Mouse (Mus musculus) heart, postnatal 25 days (tissue): ENCODE results near the gene Pou2f1. TPM values are rescaled to one million over a fixed set of nuclear protein-coding genes. Genes with fewer than 3 reads are reported as not detected.

Experiments used
- DNase-seq: peaks from one replicate; pipeline ENCODE4 v3.0.0; 2022; ENCODE audit warnings: low spot score
- intact Hi-C: fragments of 180-260 bp; cut with DNase I; formaldehyde crosslinking; loops from one replicate; pipeline ENCODE4 v1.15.1; 2025
- total RNA-seq, 2 experiments: library from RNA; stranded (reverse); gene quantifications; 2 replicates each; pipeline ENCODE4 v1.2.3; 2021

The Pou2f1 gene
- total RNA-seq, 2 experiments from 2014 or later: 11.8 to 13.0 TPM

DNA sequence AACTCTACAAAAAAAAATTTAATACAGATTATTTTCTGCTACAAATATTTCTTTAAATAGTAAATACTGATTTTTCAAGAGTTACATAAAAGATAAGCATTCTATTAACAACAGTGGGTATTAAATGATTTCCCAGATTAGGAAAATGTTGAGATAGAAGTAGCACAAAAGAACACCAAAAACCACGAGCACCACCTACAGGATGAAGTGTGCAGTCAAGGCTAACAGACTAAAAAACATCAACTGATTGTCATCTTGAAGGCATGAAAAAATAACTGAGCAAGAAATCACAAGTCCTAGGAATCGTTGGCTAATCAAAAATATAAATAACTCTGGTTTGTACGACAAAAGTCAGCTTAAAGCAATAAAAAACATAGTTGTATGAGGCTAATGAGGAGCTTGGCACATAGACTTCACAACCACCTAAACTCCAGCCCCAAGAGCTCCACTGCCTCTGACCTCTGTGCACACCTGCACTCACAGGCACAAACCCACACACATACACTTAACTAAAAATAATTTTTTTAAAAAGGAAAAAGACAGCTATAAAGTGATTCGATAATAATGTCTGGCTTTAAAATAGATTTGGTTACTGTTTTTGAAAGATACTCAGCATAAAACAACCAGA, 35.3 kb downstream of the Pou2f1 start:
- intact Hi-C loops: loop anchor here (2.0 kb wide), 3 partner anchors 112 to 186 kb away; no protein-coding TSS in a partner anchor
- DNase-seq: no peak

- no peak for DNase-seq
- intact Hi-C loops: loop anchor here (2.0 kb wide), 3 partner anchors 112 to 186 kb away; no protein-coding TSS in a partner anchor
Observed at GRCm38 (mm10) chr1:165966156-165966914, 36.1 kb downstream of the Pou2f1 start.

DNA sequence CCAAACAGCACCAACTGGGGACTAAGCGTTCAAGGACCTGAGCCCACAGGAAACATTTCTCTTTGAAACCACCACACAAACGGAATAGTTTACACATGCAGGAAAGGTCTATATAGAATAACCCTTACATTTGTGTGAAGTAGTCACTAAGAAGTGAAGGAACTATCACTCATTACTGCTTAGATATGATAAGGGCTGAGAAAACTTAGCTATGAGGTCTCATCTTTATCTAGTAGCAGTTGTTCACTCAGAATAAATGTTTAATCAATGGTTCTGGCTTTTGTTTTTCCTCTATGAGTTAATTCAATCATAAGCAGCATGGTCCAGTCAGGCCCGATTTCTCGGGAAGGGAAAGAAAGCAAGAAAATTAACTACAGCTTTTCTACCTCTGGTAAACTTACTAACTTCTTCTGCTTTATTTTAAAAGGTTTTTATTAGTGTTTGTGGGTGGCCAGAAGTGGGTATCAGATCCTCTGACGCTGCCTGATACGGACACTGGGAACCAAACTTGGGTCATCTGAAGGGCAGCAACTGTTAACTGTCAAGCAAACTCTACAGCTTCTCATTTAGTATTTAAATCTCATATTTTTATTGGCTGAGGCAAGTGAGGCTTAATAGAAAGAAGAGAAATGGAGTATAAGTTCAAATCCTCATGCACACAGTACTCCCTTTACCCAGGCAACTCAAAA, 40.7 kb downstream of the Pou2f1 start:
- intact Hi-C loops: loop anchor here (5.0 kb wide), 1 partner anchor 65 kb away; no protein-coding TSS in a partner anchor
- no peak for DNase-seq

DNA sequence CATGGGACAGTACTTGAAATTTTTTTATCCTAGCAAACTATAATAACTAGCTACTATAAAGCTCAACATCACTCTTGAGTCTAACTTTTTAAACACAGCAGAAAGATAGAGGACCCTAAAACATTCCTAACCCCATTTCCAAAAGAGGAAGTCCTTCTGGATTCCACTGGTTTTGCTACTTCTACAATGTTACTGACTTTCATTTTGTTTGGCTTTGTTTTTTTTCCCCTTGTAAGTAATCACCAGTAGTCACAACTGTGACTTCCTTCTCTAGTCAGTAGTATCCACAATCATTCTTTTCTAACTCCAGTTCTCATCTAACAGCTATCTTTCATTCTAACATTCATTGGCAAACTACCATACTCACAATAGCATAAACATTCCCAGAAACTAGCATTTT, 44.3 kb downstream of the Pou2f1 start:
- intact Hi-C loops: no loop called here
- DNase-seq: no peak

DNA sequence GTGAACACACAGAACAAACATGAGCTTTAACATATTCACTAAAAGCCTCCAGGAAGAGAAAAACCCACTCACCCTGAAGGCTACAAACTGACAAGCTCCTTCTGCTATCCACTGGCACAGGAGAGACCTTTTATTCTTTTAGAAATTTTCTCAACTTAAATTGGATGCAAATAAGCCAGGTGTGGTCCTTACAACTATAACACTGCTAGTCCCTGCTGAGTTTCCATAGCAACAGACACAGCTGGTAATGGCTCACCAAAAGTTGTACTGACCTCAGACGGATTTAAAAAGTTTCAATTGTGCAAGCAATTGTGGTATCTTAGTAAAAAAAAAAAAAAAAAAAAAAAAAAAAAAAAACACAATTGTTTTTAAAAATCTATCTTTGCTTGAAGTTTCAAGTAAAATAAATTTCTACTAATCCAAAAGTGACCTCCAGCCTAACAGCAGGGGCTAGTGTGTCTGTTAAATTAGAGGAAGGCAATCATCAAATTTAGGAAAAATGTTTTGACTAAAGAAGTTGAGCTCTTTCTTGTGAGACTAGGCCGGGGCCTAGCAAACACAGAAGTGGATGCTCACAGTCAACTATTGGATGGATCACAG, 54.2 kb downstream of the Pou2f1 start:
- DNase-seq: no peak
- intact Hi-C loops: no loop called here

DNA sequence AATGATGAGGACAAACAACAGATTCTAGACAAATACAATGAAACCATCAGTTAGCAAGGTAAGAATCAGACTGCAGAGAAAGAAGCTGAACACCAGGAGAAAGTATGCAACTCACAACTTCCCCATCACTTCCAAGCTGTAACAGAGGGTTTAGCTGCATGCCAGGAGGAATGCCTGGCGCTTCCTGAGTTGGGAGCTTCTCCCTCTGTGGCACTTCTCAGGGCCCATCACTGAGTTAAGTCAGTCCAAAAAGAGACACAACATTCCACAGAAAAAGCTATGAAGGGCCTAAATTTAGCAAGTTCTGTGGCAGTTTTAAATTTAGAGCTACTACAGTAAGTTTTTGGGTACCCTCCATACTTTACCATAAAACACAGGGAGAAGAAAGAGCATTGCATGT, 59.2 kb downstream of the Pou2f1 start:
- intact Hi-C loops: no loop called here
- DNase-seq: no peak

- intact Hi-C loops: no loop called here
Observed at GRCm38 (mm10) chr1:165935466-165935818, 67.0 kb downstream of the Pou2f1 start.

GRCm38 (mm10) chr1:165934648-165935465, 67.6 kb downstream of the Pou2f1 start:
- intact Hi-C loops: no loop called here
- DNase-seq: no peak

More at GRCm38 (mm10) chr1:165935466-165935818, 67.0 kb downstream of the Pou2f1 start:
- DNase-seq: no peak

DNA sequence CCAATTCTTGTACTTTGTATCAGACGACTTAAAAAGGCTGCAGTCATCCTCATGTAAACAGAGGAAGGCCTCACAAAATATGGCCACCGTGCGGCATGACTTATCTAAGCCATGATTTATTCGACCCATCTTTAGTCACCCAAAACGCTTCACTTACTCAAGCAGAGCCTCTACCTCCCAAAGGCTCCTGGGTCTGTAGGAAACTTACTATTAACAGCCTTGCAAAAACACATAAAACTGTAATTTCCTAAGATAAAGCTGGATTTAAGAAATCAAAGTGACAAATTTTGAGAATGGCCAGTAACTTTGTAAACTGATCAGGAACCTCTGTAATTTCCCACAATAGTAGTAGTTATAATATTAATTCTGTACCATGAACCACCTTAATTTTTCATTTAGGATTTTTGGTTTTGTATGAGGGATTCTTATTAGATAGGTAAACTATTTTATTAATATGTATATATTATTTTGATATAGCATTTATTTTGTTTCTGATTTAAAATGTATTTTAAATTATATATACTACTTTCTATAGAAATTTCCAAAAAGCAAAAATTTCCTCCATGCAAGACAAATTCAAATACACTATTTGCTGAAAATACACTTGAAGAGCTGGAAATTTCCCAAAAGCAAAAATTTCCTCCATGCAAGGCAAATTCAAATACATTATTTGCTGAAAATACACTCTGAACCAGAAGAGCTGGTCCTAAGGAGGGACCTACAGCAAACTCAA, 68.4 kb downstream of the Pou2f1 start:
- DNase-seq: no peak
- intact Hi-C loops: no loop called here

GRCm38 (mm10) chr1:165932842-165933241, 69.6 kb downstream of the Pou2f1 start:
- intact Hi-C loops: no loop called here
- no peak for DNase-seq

- no peak for DNase-seq
Observed at GRCm38 (mm10) chr1:165930510-165930909, 72.0 kb downstream of the Pou2f1 start.

DNA sequence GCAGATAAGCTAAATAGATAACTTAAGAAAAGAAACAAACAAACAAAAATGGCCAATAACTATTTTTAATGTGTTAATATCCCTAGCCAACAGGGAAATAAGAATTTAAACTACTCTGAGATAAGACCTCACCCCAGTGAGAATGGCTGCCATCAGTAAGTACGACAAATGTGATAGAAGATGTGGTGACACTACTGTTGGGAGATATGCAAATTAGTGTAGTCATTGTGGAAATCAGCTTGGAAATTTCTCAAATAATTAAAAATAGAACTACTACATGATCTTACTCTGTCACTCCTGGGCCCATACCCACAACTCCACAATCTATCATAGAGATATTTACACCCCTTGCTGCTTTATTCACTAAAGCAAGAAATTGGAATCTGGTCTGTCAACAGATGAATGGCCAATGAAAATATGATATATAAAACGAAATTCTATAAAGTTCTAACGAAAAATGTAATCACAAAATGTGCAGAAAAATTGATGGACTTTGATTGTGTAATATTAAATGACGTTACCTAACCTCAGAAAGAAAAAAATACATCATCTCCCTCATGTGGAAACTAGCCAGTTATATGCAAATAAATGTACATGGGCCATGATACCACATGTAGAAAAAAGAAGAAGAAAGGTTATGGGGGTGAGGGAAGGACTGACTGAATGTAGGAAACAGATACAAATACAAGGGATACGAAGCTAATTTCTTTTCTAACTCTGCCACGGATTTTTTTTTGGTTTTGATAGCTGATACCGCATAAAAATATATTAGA, 74.8 kb downstream of the Pou2f1 start:
- DNase-seq: no peak
- intact Hi-C loops: no loop called here

More at GRCm38 (mm10) chr1:165930510-165930909, 72.0 kb downstream of the Pou2f1 start:
- intact Hi-C loops: no loop called here

DNA sequence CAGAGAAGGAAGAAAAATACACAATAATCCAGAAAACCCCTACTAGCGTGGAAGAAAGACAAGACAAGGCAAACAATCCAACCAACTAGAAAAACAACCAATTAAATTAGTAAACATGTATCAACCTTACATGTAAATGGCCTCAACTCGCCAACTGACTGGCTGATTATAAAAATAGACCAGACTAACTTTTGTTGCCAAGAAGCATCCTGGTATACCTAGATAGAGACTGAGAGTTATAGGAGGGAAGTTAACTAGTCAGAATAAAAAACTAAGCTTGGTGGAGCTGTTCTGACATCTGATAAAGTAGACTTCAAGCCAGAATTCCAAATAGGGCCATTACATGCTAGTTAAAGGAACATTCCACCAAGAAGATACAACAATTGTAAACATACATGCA, 77.3 kb downstream of the Pou2f1 start:
- intact Hi-C loops: no loop called here
- DNase-seq: no peak

GRCm38 (mm10) chr1:165922488-165922887, 80.0 kb downstream of the Pou2f1 start:
- no peak for DNase-seq
- intact Hi-C loops: no loop called here

DNA sequence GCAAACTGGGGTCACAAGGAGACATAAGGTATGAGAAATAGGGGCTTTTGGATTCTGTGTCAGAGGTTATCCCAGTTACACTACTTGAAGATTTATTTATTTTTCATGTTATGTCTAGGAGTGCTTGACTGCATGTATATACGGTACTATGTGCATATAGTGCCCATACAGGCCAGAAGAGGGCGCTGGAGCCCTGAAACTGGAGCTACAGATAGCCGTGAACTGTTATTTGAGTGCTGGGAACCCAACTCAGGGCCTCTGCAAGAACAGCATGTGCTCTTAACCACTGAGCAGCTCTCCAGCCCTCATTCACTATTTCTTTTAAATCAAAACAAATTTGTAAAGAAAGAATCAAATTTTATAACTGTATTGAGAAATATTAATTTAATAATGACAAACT, 81.5 kb downstream of the Pou2f1 start:
- no peak for DNase-seq
- intact Hi-C loops: no loop called here

DNA sequence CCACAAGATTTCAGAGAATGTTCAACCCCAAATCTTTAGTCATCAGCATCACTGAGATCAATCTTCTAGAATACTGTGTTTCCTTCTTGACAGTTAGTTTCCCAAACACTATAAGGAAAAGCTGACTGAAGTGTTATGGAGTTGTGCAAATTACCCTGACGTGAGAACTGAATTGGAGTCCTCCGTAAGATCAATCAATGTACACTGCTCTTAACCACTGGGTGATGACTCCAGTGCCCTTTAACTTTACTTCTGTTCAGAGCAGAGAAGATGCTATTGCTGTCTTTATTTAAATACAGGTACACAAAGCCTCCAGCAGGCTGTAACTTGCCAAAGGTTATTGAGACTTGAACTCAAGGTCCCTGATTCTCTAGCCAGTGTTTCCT, 88.1 kb downstream of the Pou2f1 start:
- no peak for DNase-seq
- intact Hi-C loops: no loop called here

DNA sequence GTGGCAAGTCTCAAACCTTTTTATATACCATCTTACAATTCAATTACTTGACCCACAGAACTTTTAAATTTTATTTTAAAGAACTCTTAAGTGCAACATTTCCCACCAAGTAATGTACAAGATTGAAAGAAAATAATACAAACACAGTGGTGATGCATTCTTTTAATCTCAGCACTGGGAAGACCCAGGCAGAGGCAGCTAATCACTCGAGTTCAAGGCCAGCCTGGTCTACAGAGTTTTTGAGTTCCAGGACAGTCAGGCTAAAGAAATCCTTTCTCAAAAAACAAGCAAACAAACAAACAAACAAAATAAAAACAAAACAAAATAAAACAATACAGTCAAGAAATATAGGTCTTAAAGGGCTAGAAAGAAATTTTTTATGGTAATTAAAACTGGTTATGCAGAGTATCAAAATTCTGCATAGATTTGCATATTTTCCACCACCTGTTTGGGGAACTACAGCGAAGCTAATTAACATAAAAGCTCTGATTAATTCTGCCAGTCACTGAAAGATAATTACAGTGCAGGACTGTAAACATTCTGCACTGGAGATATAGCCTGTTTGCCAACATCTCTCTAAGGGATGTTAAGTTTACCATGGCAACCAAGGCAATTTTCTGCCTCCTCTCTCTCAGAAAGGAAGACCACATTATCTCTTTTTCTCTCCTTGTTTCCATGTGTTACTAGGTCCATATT, 88.6 kb downstream of the Pou2f1 start:
- DNase-seq: no peak
- intact Hi-C loops: no loop called here

DNA sequence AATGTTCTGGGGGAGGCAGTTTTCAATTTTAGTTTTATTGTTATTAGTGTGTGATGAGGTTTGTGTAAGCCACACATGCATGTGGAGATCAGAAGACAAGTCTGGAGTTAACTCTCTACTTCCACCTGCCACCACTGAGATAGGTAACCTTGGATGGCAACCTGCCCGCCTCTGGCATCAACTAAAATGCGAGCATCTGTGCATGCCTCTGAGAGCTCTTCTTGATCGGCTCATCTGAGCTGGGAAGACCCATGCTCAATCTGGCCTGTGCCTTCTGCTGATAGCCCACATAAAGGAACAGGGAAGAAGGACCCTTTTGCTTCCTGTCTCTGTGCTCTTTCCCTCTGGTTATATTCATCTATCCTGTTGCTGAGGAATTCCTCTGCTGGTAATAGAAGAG, 93.0 kb downstream of the Pou2f1 start:
- intact Hi-C loops: loop anchor here (10.0 kb wide), 1 partner anchor 245 kb away; no protein-coding TSS in a partner anchor
- no peak for DNase-seq
